Mouse (Mus musculus) megakaryocyte, embryonic 14.5 days (primary cell): Measurements from ENCODE around the gene Gdpd2. TPM values are rescaled to one million over a fixed set of nuclear protein-coding genes. Genes with fewer than 3 reads are reported as not detected.
A peak's percentile ranks its signal among the peaks of the same experiment; 100 is the strongest.

Experiments
- H3K27me3 ChIP-seq: replicated peaks from 2 replicates; pipeline ENCODE3; 2012; ENCODE audit warnings: inconsistent platforms
- H3K36me3 ChIP-seq: replicated peaks from 2 replicates; pipeline ENCODE3; 2012; ENCODE audit warnings: low read length, inconsistent platforms, mixed read lengths
- H3K4me1 ChIP-seq: 2 replicates; pipeline ENCODE4 v1.6.1; 2012; ENCODE audit warnings: inconsistent platforms
- H3K4me3 ChIP-seq: replicated peaks from 2 replicates; pipeline ENCODE3; 2012; ENCODE audit warnings: moderate library complexity, mild to moderate bottlenecking, inconsistent platforms
- H3K9me3 ChIP-seq: 2 replicates; pipeline ENCODE4 v1.6.1; 2012; ENCODE audit warnings: inconsistent platforms
- FLI1 ChIP-seq: IDR thresholded peaks from 2 replicates; pipeline ENCODE4 v1.6.1; 2012; ENCODE audit warnings: low read length, inconsistent platforms, mixed read lengths
- GATA1 ChIP-seq: IDR thresholded peaks from 3 replicates; pipeline ENCODE4 v1.6.1; 2012; ENCODE audit warnings: mixed read lengths, low read length, inconsistent platforms, borderline replicate concordance
- polyA plus RNA-seq: library from polyadenylated mRNA; stranded (reverse); fragments of >175 nt; gene quantifications from 2 replicates; pipeline ENCODE4 v1.2.3, GENCODE M21; 2012; ENCODE audit warnings: low replicate concordance; ENCODE audit not compliant: insufficient read depth

The Gdpd2 gene
- polyA plus RNA-seq, result not detected in 2 replicates

DNA sequence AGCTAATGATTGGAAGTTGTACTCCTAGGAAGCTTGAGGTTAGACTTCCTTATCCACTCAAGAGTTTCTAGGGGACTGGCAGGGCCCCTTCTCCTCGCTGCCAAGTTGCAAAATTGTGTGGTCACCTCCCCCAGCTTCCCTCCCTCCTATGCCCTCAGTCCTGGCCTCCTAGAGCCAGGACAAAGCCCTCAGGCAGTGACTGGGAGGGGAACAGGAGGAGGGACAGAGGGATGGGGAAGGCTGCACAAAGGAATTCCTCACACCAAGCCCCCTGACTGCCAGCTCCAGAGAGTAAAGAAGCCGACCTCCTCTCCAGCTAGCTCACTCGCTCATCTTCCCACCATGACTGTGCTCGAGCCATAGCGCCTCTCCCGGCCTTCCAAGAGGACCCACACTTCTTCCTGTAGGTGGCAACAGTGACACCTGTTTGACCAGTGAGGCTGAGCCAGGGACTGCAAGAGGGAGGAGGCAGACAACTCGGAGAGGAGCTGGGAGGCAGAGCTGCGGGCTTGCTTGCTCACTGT, at the start of gene Gdpd2:
TSS of gene Gdpd2 (plus strand) at position 209 of the 524 bp plus-strand sequence.
- TF ChIP-seq FLI1 (no peak), GATA1 (no peak)
- H3K27me3 ChIP-seq, result peaks cover 52% of the 10 kb centered on the region
- H3K36me3 ChIP-seq, result peaks cover 29% of the 10 kb centered on the region
- peaks cover 32% of the 10 kb centered on the region for H3K4me1 ChIP-seq
- no peaks in the 10 kb centered on the region for H3K9me3 ChIP-seq
- peak within 1 kb of the TSS; percentile 67 for H3K4me3 ChIP-seq

GRCm38 (mm10) chrX:100686527-100686926, 43.1 kb upstream of the Gdpd2 start:
- no peaks in the 10 kb centered on the region for H3K9me3 ChIP-seq
- no peak for TF ChIP-seq FLI1
- peaks cover 39% of the 10 kb centered on the region for H3K36me3 ChIP-seq
- no peaks in the 10 kb centered on the region for H3K27me3 ChIP-seq
- H3K4me1 ChIP-seq, result no peaks in the 10 kb centered on the region
- H3K4me3 ChIP-seq, result no peak overlapping the region

DNA sequence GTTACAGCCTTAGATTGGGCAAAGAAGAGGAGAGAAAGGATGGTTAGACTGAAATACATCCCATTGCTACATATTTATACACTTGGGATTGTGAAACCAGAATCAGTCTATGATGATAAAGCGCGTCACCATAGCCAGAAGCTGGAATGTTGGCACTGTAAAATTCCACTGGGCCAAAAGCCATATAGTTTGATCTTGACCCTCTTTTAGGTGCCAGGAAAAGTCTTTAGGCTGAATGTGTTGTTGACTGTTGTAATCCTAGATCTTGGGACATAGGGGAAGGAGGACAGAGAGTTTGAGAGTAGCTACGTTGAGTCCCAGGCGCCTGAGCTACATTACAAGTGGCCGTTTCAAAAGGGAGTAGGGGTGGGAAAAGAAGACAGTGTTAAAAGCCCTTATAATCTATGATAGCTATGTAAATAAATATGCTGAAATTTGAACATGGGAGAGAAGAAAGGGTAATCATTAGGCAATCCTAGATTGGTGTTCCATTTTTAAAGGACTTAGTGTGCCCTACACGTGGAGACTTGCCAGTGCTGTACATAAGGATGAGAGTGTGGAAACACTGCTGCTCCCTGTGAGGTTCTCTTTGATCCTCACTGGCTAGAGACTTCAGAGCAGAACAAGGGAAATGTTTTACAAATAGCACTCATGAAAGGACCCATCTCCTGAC, 42.2 kb upstream of the Gdpd2 start:
- Histone ChIP-seq H3K9me3 (no peaks in the 10 kb centered on the region), H3K27me3 (no peaks in the 10 kb centered on the region), H3K4me1 (no peaks in the 10 kb centered on the region)

DNA sequence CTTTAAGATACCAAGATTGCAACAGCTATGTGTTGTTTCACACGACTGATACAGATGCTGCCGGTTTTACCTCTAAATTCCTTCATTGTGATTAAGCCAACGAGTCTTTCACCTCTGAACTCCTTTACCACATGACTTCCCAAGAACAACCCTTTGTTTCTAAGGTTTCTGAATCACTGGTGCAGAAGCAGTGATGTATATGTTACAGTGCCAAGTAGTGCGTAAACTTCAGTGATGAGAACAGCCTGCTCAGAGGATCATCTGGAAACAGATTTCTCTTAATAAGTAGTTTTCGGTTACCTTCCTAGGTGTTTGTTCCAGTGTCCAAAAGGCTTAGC, 41.7 kb upstream of the Gdpd2 start:
- Histone ChIP-seq H3K27me3 (no peaks in the 10 kb centered on the region), H3K9me3 (no peaks in the 10 kb centered on the region), H3K4me1 (no peaks in the 10 kb centered on the region), H3K4me3 (no peak overlapping the region), H3K36me3 (peaks cover 47% of the 10 kb centered on the region)
- TF ChIP-seq FLI1 (no peak), GATA1 (no peak)

More for the DNA sequence above, 42.2 kb upstream of the Gdpd2 start:
- no peak overlapping the region for H3K4me3 ChIP-seq
- H3K36me3 ChIP-seq, result peaks cover 45% of the 10 kb centered on the region
- TF ChIP-seq GATA1 (no peak), FLI1 (no peak)

GRCm38 (mm10) chrX:100696776-100697175, 32.9 kb upstream of the Gdpd2 start:
- Histone ChIP-seq H3K4me3 (no peak overlapping the region), H3K9me3 (no peaks in the 10 kb centered on the region), H3K4me1 (no peaks in the 10 kb centered on the region), H3K27me3 (peaks cover 2% of the 10 kb centered on the region), H3K36me3 (peaks cover 61% of the 10 kb centered on the region)
- TF ChIP-seq GATA1 (no peak), FLI1 (no peak)

GRCm38 (mm10) chrX:100708032-100708431, 21.6 kb upstream of the Gdpd2 start:
- H3K4me1 ChIP-seq, result no peaks in the 10 kb centered on the region
- H3K36me3 ChIP-seq, result peaks cover 69% of the 10 kb centered on the region
- TF ChIP-seq GATA1 (no peak), FLI1 (no peak)
- H3K9me3 ChIP-seq, result no peaks in the 10 kb centered on the region
- H3K4me3 ChIP-seq, result no peak overlapping the region
- peaks cover 2% of the 10 kb centered on the region for H3K27me3 ChIP-seq

DNA sequence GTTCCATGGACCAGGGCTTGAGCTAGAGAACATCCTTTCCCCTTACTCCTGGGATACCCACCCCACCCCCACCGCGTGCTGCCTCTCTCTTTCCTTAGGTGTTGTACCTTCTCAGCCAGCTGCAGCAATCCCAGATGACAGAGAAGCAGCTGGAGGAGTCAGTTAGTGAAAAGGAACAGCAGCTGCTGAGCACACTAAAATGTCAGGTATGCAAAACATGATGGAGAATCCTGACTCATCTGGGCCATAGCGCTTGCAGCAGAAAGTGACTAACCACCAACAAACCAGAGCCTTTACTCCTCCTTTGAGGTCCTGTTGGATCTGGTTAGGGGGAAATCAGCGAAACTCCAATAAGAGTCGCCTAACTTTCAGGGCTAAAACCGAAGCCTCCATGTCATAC, 13.5 kb upstream of the Gdpd2 start:
- no peak overlapping the region for H3K4me3 ChIP-seq
- H3K9me3 ChIP-seq, result no peaks in the 10 kb centered on the region
- peaks cover 5% of the 10 kb centered on the region for H3K27me3 ChIP-seq
- no peaks in the 10 kb centered on the region for H3K4me1 ChIP-seq
- peaks cover 92% of the 10 kb centered on the region for H3K36me3 ChIP-seq
- TF ChIP-seq FLI1, result no peak
- no peak for TF ChIP-seq GATA1

GRCm38 (mm10) chrX:100728947-100729346, 726 bp upstream of the Gdpd2 start:
- H3K27me3 ChIP-seq, result peaks cover 45% of the 10 kb centered on the region
- H3K4me3 ChIP-seq, result no peak overlapping the region
- H3K4me1 ChIP-seq, result peaks cover 32% of the 10 kb centered on the region
- no peaks in the 10 kb centered on the region for H3K9me3 ChIP-seq
- peaks cover 35% of the 10 kb centered on the region for H3K36me3 ChIP-seq
- TF ChIP-seq FLI1, result no peak
- no peak for TF ChIP-seq GATA1

- Histone ChIP-seq H3K36me3 (peaks cover 24% of the 10 kb centered on the region), H3K4me1 (peaks cover 32% of the 10 kb centered on the region), H3K27me3 (peaks cover 53% of the 10 kb centered on the region), H3K9me3 (no peaks in the 10 kb centered on the region), H3K4me3 (peak overlapping the region; percentile 67)
- TF ChIP-seq FLI1 (no peak), GATA1 (no peak)
Observed at GRCm38 (mm10) chrX:100730266-100730665, 593 bp downstream of the Gdpd2 start.

DNA sequence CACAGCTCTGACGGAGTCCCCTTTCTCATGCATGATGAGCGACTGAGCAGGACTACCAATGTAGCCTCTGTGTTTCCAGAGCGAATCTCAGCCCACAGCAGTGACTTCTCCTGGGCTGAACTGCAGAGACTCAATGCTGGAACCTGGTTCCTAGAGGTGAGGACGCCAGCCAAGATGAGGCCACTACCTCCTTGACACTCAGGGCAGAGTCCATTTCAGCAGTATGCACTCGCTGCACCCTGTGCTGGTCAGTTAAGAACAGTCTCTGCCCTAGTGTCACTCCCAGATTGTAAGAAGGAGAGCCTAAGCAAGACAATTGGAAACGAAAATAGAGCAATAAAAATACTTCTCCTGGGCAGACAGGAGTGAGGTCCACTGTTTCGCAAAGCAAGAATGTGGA, 4.7 kb downstream of the Gdpd2 start:
- Histone ChIP-seq H3K36me3 (no peaks in the 10 kb centered on the region), H3K4me3 (no peak overlapping the region), H3K27me3 (peaks cover 69% of the 10 kb centered on the region), H3K4me1 (peaks cover 32% of the 10 kb centered on the region), H3K9me3 (no peaks in the 10 kb centered on the region)
- no peak for TF ChIP-seq FLI1
- TF ChIP-seq GATA1, result no peak

DNA sequence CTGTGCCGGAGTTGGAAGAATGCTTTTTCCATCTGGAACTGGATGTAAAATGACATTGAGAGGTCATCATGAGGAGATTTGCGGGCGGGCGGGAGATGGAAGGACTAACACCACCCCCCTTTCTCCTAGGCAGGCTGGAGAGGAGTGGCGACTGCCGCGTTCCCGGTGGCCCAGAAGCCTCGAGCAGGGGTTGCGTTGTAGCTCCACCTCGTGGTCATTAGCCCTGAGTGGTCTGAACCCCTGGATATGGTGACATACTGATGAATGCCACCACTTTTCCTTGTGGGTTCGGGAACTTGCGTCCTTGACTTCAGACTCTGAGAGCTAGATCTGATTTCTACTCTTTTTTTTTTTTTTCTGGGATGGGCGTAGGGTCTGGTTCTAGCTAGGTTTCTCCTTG, 9.2 kb downstream of the Gdpd2 start:
- Histone ChIP-seq H3K27me3 (peaks cover 41% of the 10 kb centered on the region), H3K4me3 (peak overlapping the region; percentile 90), H3K4me1 (peaks cover 23% of the 10 kb centered on the region), H3K9me3 (peaks cover 7% of the 10 kb centered on the region; the same call in 1 of the 2 replicates), H3K36me3 (no peaks in the 10 kb centered on the region)
- TF ChIP-seq FLI1 (no peak), GATA1 (no peak)
